Mouse (Mus musculus) embryonic fibroblast, embryonic 13.5 days (primary cell): Measurements from ENCODE around the gene Ccdc149.

Experiments
- CTCF ChIP-seq: IDR thresholded peaks from 2 replicates; pipeline ENCODE4 v1.5.1; 2011; ENCODE audit warnings: mild to moderate bottlenecking, control low read depth, low read length, moderate library complexity, borderline replicate concordance; ENCODE audit not compliant: insufficient read depth
- POLR2A ChIP-seq: IDR thresholded peaks from 2 replicates; pipeline ENCODE4 v1.6.1; 2011; ENCODE audit warnings: low read depth, mild to moderate bottlenecking, control low read depth, low read length, moderate library complexity

- TF ChIP-seq POLR2A (no peak), CTCF (no peak)
These were observed 32.8 kb upstream of the Ccdc149 start for GRCm38 (mm10) chr5:52504148-52504547.
